Mouse (Mus musculus): Measurements from ENCODE around the gene Atp5j2. TPM values are rescaled to one million over a fixed set of nuclear protein-coding genes. Genes with fewer than 3 reads are reported as not detected.

Atp5j2 gene
- total RNA-seq, 2 experiments from 2014 or later: 485 to 492 TPM

Other genes with a start within 250 kb of the Atp5j2 start
- 10 to 100 TPM; 18.6 to 24.8 TPM for gene Smurf1, start 226.2 kb downstream of the Atp5j2 start, total RNA-seq (2021)
- not detected for gene Gm4871, start 159.3 kb downstream of the Atp5j2 start, total RNA-seq (2021)
- gene 1700018F24Rik, start 149.1 kb downstream of the Atp5j2 start, total RNA-seq (2021): not detected
- gene Arpc1a, start 108.2 kb downstream of the Atp5j2 start, total RNA-seq (2021): 100 to 1,000 TPM; 120 to 123 TPM
- gene Kpna7, start 108.0 kb downstream of the Atp5j2 start, total RNA-seq (2021): not detected
- 100 to 1,000 TPM; 241 to 271 TPM for gene Arpc1b, start 77.8 kb downstream of the Atp5j2 start, total RNA-seq (2021)
- 10 to 100 TPM; 88.0 to 92.1 TPM for gene Pdap1, start 51.8 kb downstream of the Atp5j2 start, total RNA-seq (2021)
- 100 to 1,000 TPM; 113 to 117 TPM for gene Bud31, start 51.7 kb downstream of the Atp5j2 start, total RNA-seq (2021)
- gene Ptcd1, start 25.0 kb downstream of the Atp5j2 start, total RNA-seq (2021): 10 to 100 TPM; 22.4 to 31.3 TPM
- gene Cpsf4, start 24.8 kb downstream of the Atp5j2 start, total RNA-seq (2021): 10 to 100 TPM; 19.0 to 19.3 TPM
- gene Zkscan14, start 9.8 kb upstream of the Atp5j2 start, total RNA-seq (2021): 1 to 10 TPM; 7.2 to 9.9 TPM
- 10 to 100 TPM; 11.6 to 13.0 TPM for gene Zkscan5, start 12.5 kb upstream of the Atp5j2 start, total RNA-seq (2021)
- gene Zfp655, start 39.7 kb upstream of the Atp5j2 start, total RNA-seq (2021): 10 to 100 TPM; 50.6 to 68.6 TPM
- 10 to 100 TPM; 15.0 to 15.7 TPM for gene Zscan25, start 88.4 kb upstream of the Atp5j2 start, total RNA-seq (2021)
- gene Cyp3a57, start 153.2 kb upstream of the Atp5j2 start, total RNA-seq (2021): not detected